Mouse (Mus musculus): Measurements from ENCODE around the gene Igdcc3.

Igdcc3 gene

GRCm38 (mm10) chr9:65177912-65178311 is 36.9 kb downstream of the Igdcc3 start:
- DNase-seq: no peak

GRCm38 (mm10) chr9:65178336-65179213 is 37.6 kb downstream of the Igdcc3 start:
- peak; percentile 21 for DNase-seq

- no peak for DNase-seq
Observed at GRCm38 (mm10) chr9:65179817-65180624, 39.0 kb downstream of the Igdcc3 start.

GRCm38 (mm10) chr9:65188599-65188998 is 47.6 kb downstream of the Igdcc3 start:
- DNase-seq: peak; percentile 96

GRCm38 (mm10) chr9:65190306-65190705 is 49.3 kb downstream of the Igdcc3 start:
- DNase-seq: no peak

- DNase-seq: no peak
Observed at GRCm38 (mm10) chr9:65191389-65191754, 50.4 kb downstream of the Igdcc3 start.

GRCm38 (mm10) chr9:65191755-65192469 is 50.9 kb downstream of the Igdcc3 start:
- peak; percentile 29 for DNase-seq

- peak; percentile 22 for DNase-seq
Observed at GRCm38 (mm10) chr9:65193214-65193613, 52.2 kb downstream of the Igdcc3 start.

- no peak for DNase-seq
Observed at GRCm38 (mm10) chr9:65195053-65195452, 54.1 kb downstream of the Igdcc3 start, which contains the start of gene Parp16. Gene Parp16, plus strand, starts transcription at chr9:65195353.

- peak; percentile 64 for DNase-seq
Observed at GRCm38 (mm10) chr9:65195621-65195981, 54.6 kb downstream of the Igdcc3 start.

GRCm38 (mm10) chr9:65195982-65196737 is 55.2 kb downstream of the Igdcc3 start:
- DNase-seq: no peak

GRCm38 (mm10) chr9:65196738-65197569 is 56.0 kb downstream of the Igdcc3 start:
- peak; percentile 97 for DNase-seq

GRCm38 (mm10) chr9:65197826-65198225 is 56.8 kb downstream of the Igdcc3 start:
- DNase-seq: no peak

GRCm38 (mm10) chr9:65199723-65200122 is 58.7 kb downstream of the Igdcc3 start:
- no peak for DNase-seq

GRCm38 (mm10) chr9:65200606-65201005 is 59.6 kb downstream of the Igdcc3 start:
- DNase-seq: peak; percentile 70

GRCm38 (mm10) chr9:65201021-65201380 is 60.0 kb downstream of the Igdcc3 start:
- no peak for DNase-seq

GRCm38 (mm10) chr9:65201381-65202164 is 60.6 kb downstream of the Igdcc3 start:
- DNase-seq: peak; percentile 94

GRCm38 (mm10) chr9:65202165-65202754 is 61.3 kb downstream of the Igdcc3 start:
- DNase-seq: no peak

GRCm38 (mm10) chr9:65205049-65205815 is 64.2 kb downstream of the Igdcc3 start:
- DNase-seq: no peak

Data from lung, postnatal 36 days (tissue).